Mouse (Mus musculus): ENCODE results near the gene Slf2.

DNA sequence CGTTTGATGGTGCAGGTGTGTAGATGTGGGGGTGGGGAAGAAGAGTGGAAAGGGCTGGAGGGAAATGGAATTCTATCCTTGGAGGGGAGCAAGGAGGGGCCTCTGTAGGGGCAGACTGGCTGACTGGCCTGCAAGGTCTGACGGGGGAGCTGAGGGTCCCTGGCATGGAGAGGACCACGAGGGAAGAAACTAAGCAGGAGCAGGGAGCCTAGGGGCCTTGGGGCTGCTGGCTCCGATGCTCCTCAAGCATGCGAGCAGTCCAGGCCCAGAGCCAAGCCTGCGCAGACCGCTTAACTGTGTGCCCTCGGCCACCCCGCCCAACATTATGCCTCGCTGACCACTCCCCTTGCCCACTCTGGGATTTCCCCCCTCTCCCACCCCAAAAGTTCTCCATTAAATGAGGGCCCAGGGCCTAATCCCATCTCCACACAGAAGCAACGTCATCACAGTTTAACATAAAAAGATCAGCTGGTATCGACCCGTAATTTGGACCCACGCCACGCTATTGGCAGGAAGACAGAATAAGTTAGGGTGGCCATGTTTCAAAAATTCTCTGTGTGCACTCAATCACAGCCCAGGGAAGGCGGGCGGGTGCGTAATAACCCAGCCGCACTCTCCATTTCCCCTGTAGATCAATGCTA lies 37.6 kb upstream of the Slf2 start:
- TF ChIP-seq GATA1 (IDR thresholded peaks at IDR 0.05; ENCODE audit: borderline replicate concordance, low read length) (no peak), FLI1 (IDR thresholded peaks at IDR 0.05; ENCODE audit: low read length) (no peak)

Measured in megakaryocyte, embryonic 14.5 days (primary cell).